Mouse (Mus musculus) testis, postnatal 14 days (tissue): Measurements from ENCODE around the gene Tsg101.

Source experiments
- DNase-seq: peaks from one replicate; pipeline ENCODE4 v3.0.0; 2021; ENCODE audit warnings: low spot score

Tsg101 gene

GRCm38 (mm10) chr7:46876841-46877240 lies 42.9 kb downstream of the Tsg101 start:
- no peak for DNase-seq

GRCm38 (mm10) chr7:46871988-46872387 lies 47.8 kb downstream of the Tsg101 start:
- no peak for DNase-seq

- DNase-seq: no peak
Observed at GRCm38 (mm10) chr7:46860996-46861395, 58.8 kb downstream of the Tsg101 start, which contains the start of gene Ldhc. Gene Ldhc, plus strand, starts transcription at chr7:46861203.

- DNase-seq: no peak
Observed at GRCm38 (mm10) chr7:46859031-46859430, 60.7 kb downstream of the Tsg101 start.

GRCm38 (mm10) chr7:46857436-46857835 lies 62.3 kb downstream of the Tsg101 start:
- peak; percentile 33 for DNase-seq

GRCm38 (mm10) chr7:46855866-46856560 lies 63.8 kb downstream of the Tsg101 start:
- DNase-seq: no peak

- DNase-seq: no peak
Observed at GRCm38 (mm10) chr7:46853365-46853764, 66.4 kb downstream of the Tsg101 start.

- no peak for DNase-seq
Observed at GRCm38 (mm10) chr7:46852666-46853065, 67.1 kb downstream of the Tsg101 start.

- DNase-seq: no peak
Observed at GRCm38 (mm10) chr7:46851026-46851425, 68.7 kb downstream of the Tsg101 start.

- DNase-seq: no peak
Observed at GRCm38 (mm10) chr7:46849287-46849686, 70.5 kb downstream of the Tsg101 start.

- DNase-seq: peak; percentile 25
Observed at GRCm38 (mm10) chr7:46846486-46847244, 73.1 kb downstream of the Tsg101 start.

- DNase-seq: no peak
Observed at GRCm38 (mm10) chr7:46845978-46846485, 73.7 kb downstream of the Tsg101 start.

GRCm38 (mm10) chr7:46845211-46845977 lies 74.4 kb downstream of the Tsg101 start:
- DNase-seq: peak; percentile 80

GRCm38 (mm10) chr7:46843576-46843975 lies 76.2 kb downstream of the Tsg101 start:
- no peak for DNase-seq

GRCm38 (mm10) chr7:46842278-46842677 lies 77.5 kb downstream of the Tsg101 start:
- no peak for DNase-seq

GRCm38 (mm10) chr7:46840787-46841525 lies 78.8 kb downstream of the Tsg101 start, which contains the start of gene Ldha:
Gene Ldha, plus strand, starts transcription at chr7:46841475.
- no peak for DNase-seq

- no peak for DNase-seq
Observed at GRCm38 (mm10) chr7:46840326-46840725, 79.4 kb downstream of the Tsg101 start.

- DNase-seq: no peak
Observed at GRCm38 (mm10) chr7:46839861-46840260, 79.9 kb downstream of the Tsg101 start.

- no peak for DNase-seq
Observed at GRCm38 (mm10) chr7:46839446-46839845, 80.3 kb downstream of the Tsg101 start.
